Mouse (Mus musculus) CH12.LX (cell line): Measurements from ENCODE around the gene 5730480H06Rik. TPM values are rescaled to one million over a fixed set of nuclear protein-coding genes. Genes with fewer than 3 reads are reported as not detected.

Source experiments
- DNase-seq: peaks from one replicate; pipeline ENCODE4 v3.0.0-alpha.2; 2013; ENCODE audit errors: extremely low read depth
- H3K27ac ChIP-seq: 2 replicates; pipeline ENCODE4 v1.5.1; 2012; ENCODE audit warnings: low read depth, mild to moderate bottlenecking, control low read depth, moderate library complexity; ENCODE audit not compliant: insufficient read depth
- H3K27me3 ChIP-seq: replicated peaks from 2 replicates; pipeline ENCODE3; 2012; ENCODE audit warnings: inconsistent platforms
- H3K36me3 ChIP-seq, 2 experiments: replicated peaks in 1 of 2; 2 replicates each; pipeline versions ENCODE3 to v1.6.1; 2012; ENCODE audit warnings: inconsistent platforms in 1 of 2, low read length in 1 of 2, mild to moderate bottlenecking in 1 of 2, mixed read lengths in 1 of 2, moderate library complexity in 1 of 2; ENCODE audit not compliant: control insufficient read depth in 1 of 2, insufficient read depth in 1 of 2
- H3K4me1 ChIP-seq, 2 experiments: 2 replicates each; pipeline ENCODE4 v1.6.1; 2012; ENCODE audit warnings: inconsistent platforms in 1 of 2, moderate library complexity in 1 of 2; ENCODE audit not compliant: insufficient read depth in 2 of 2, control insufficient read depth in 1 of 2
- H3K4me2 ChIP-seq: 2 replicates; pipeline ENCODE4 v1.6.1; 2012; ENCODE audit warnings: low read depth, mild to moderate bottlenecking, control low read depth; ENCODE audit not compliant: poor library complexity, insufficient read depth, severe bottlenecking
- H3K4me3 ChIP-seq, 3 experiments: fragments of 150-350 bp in 1 of 3; sonication (generic) in 1 of 3; replicated peaks in 1 of 3; 2 replicates each; pipeline versions ENCODE3 to v1.5.1; 2011 to 2012; ENCODE audit warnings: low read depth in 2 of 3, low read length in 2 of 3, mild to moderate bottlenecking in 2 of 3, moderate library complexity in 2 of 3, control low read depth in 1 of 3, improper control_type of control experiment in 1 of 3, inconsistent platforms in 1 of 3, mixed read lengths in 1 of 3; ENCODE audit not compliant: poor library complexity in 1 of 3
- H3K79me2 ChIP-seq: replicated peaks from 2 replicates; pipeline ENCODE4 v1.6.1; 2012; ENCODE audit warnings: mild to moderate bottlenecking, moderate library complexity; ENCODE audit not compliant: control insufficient read depth, poor library complexity, insufficient read depth, severe bottlenecking; ENCODE audit errors: extremely low read depth
- H3K9ac ChIP-seq: 2 replicates; pipeline ENCODE4 v1.6.1; 2012; ENCODE audit warnings: low read depth, mild to moderate bottlenecking, control low read depth, moderate library complexity; ENCODE audit not compliant: insufficient read depth
- H3K9me3 ChIP-seq: replicated peaks from 2 replicates; pipeline ENCODE3; 2012; ENCODE audit warnings: low read length, inconsistent platforms, mixed read lengths
- ELF1 ChIP-seq: IDR thresholded peaks from 2 replicates; pipeline ENCODE4 v1.6.1; 2014; ENCODE audit warnings: low read depth, mild to moderate bottlenecking, inconsistent platforms, low read length, improper control_type of control experiment
- EP300 ChIP-seq: IDR thresholded peaks from 2 replicates; pipeline ENCODE4 v1.6.1; 2011; ENCODE audit warnings: low read length, improper control_type of control experiment
- HCFC1 ChIP-seq: IDR thresholded peaks from 2 replicates; pipeline ENCODE4 v1.6.1; 2012; ENCODE audit warnings: low read depth, mild to moderate bottlenecking, inconsistent platforms, low read length, improper control_type of control experiment
- IRF4 ChIP-seq: IDR thresholded peaks from 2 replicates; pipeline ENCODE4 v1.6.1; 2014; ENCODE audit warnings: low read depth, mild to moderate bottlenecking, inconsistent platforms, low read length, improper control_type of control experiment
- JUN ChIP-seq: IDR thresholded peaks from 2 replicates; pipeline ENCODE4 v1.6.1; 2011; ENCODE audit warnings: low read depth, mild to moderate bottlenecking, low read length, improper control_type of control experiment, moderate library complexity; ENCODE audit not compliant: insufficient read depth
- JUND ChIP-seq: conservative IDR thresholded peaks from 2 replicates; pipeline ENCODE4 v1.6.1; 2011; ENCODE audit warnings: low read depth, low read length, improper control_type of control experiment
- KAT2A ChIP-seq: IDR thresholded peaks from 2 replicates; pipeline ENCODE4 v1.6.1; 2012; ENCODE audit warnings: low read length, improper control_type of control experiment, inconsistent platforms; ENCODE audit not compliant: insufficient replicate concordance
- MEF2A ChIP-seq: IDR thresholded peaks from 2 replicates; pipeline ENCODE4 v1.6.1; 2014; ENCODE audit warnings: low read depth, mild to moderate bottlenecking, inconsistent platforms, low read length, improper control_type of control experiment, borderline replicate concordance
- MXI1 ChIP-seq: IDR thresholded peaks from 2 replicates; pipeline ENCODE4 v1.6.1; 2011; ENCODE audit warnings: mild to moderate bottlenecking, low read depth, low read length, improper control_type of control experiment
- MYC ChIP-seq: IDR thresholded peaks from 2 replicates; pipeline ENCODE4 v1.6.1; 2011; ENCODE audit warnings: low read depth, mild to moderate bottlenecking, improper control_type of control experiment, low read length
- TCF12 ChIP-seq: IDR thresholded peaks from 2 replicates; pipeline ENCODE4 v1.6.1; 2014; ENCODE audit warnings: low read depth, mild to moderate bottlenecking, inconsistent platforms, low read length, improper control_type of control experiment
- UBTF ChIP-seq: IDR thresholded peaks from 2 replicates; pipeline ENCODE4 v1.6.1; 2012; ENCODE audit warnings: low read depth, mild to moderate bottlenecking, inconsistent platforms, low read length, improper control_type of control experiment, moderate library complexity
- USF2 ChIP-seq: conservative IDR thresholded peaks from 2 replicates; pipeline ENCODE4 v1.6.1; 2011; ENCODE audit warnings: low read depth, low read length, improper control_type of control experiment
- ZC3H11A ChIP-seq: IDR thresholded peaks from 2 replicates; pipeline ENCODE4 v1.6.1; 2012; ENCODE audit warnings: low read depth, mild to moderate bottlenecking, inconsistent platforms, low read length, improper control_type of control experiment
- ZKSCAN1 ChIP-seq: IDR thresholded peaks from 2 replicates; pipeline ENCODE4 v1.6.1; 2012; ENCODE audit warnings: low read depth, inconsistent platforms, low read length, improper control_type of control experiment, borderline replicate concordance
- dilution Hi-C: fragments of 300-500 bp; cut with MboI; formaldehyde crosslinking; loops from 2 replicates; pipeline ENCODE4 v1.14.3; 2020; ENCODE audit warnings: low sequenced_read_pairs; ENCODE audit not compliant: extremely low pct_unique_long_range_greater_than_20kb, extremely low pct_ligation_motif_present
- in situ Hi-C: fragments of 300-500 bp; cut with MboI; formaldehyde crosslinking; loops from 3 replicates; pipeline ENCODE4 v1.14.3; 2019; ENCODE audit warnings: low sequenced_read_pairs, low pct_ligation_motif_present, low pct_unique_long_range_greater_than_20kb, mixed read lengths
- polyA plus RNA-seq: library from polyadenylated mRNA; unstranded; fragments of >175 nt; gene quantifications from 2 replicates; pipeline ENCODE4 v1.2.1, GENCODE M21; 2012; ENCODE audit warnings: low read depth; ENCODE audit not compliant: insufficient read length
- total RNA-seq, 2 experiments: library from RNA; depleted of rRNA; stranded (reverse); fragments of 300-350 nt in 1 of 2; fragments of >200 nt in 1 of 2; gene quantifications; 2 replicates each; pipeline ENCODE4 v1.2.3; 2012 to 2014

Gene 5730480H06Rik
- total and polyA plus RNA-seq, 3 experiments: 10.2 to 29.2 (median 28.3) TPM

DNA sequence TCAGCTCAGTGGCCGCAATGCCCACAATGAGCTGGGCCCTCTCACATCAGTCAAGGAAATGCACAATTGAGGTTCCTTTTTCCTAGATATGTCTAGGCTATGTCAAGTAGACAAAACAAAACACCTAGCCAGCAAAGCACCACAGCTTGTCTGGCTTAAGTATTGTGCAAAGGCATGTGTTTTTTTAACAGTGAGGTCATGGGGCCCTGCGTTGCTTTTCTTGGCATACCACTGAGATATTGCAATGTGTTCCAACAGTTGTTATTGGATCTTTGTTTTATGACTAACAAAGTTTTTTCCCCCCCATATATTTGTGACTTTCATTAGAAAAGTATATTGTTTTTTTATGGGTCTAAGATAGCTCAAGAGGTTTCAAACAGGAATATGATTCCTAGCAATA lies 92.0 kb downstream of the 5730480H06Rik start:
- peaks cover 0 to 4% of the 10 kb centered on the region in 2 experiments for H3K36me3 ChIP-seq
- no peak overlapping the region for H3K27ac ChIP-seq
- TF ChIP-seq KAT2A (no peak), JUND (no peak), MEF2A (no peak), JUN (no peak), USF2 (no peak), TCF12 (no peak), HCFC1 (no peak), MXI1 (no peak), MYC (no peak), ZKSCAN1 (no peak), ZC3H11A (no peak)
- no peak overlapping the region for H3K4me2 ChIP-seq
- no peaks in the 10 kb centered on the region for H3K27me3 ChIP-seq
- dilution Hi-C loops (no loop called here), in situ Hi-C loops (no loop called here)
- no peaks in the 10 kb centered on the region for H3K79me2 ChIP-seq
- H3K4me1 ChIP-seq: peaks cover 0 to 12% of the 10 kb centered on the region in 2 experiments; a peak in 2 of 4 replicates
- no peaks in the 10 kb centered on the region for H3K9me3 ChIP-seq
- DNase-seq: no peak
- H3K9ac ChIP-seq: no peak overlapping the region
- H3K4me3 ChIP-seq: no peak overlapping the region

- Histone ChIP-seq H3K4me3 (no peak overlapping the region), H3K27me3 (no peaks in the 10 kb centered on the region), H3K79me2 (no peaks in the 10 kb centered on the region), H3K9ac (no peak overlapping the region; the same call in 1 of the 2 replicates), H3K36me3 (peaks cover 0 to 2% of the 10 kb centered on the region in 2 experiments), H3K4me2 (peak overlapping the region; percentile 40; the same call in 1 of the 2 replicates), H3K27ac (no peak overlapping the region; the same call in 1 of the 2 replicates), H3K9me3 (no peaks in the 10 kb centered on the region), H3K4me1 (peaks cover 0 to 12% of the 10 kb centered on the region in 2 experiments; a peak in 2 of 4 replicates)
- peak; percentile 41 for DNase-seq
- dilution Hi-C loops: no loop called here
- TF ChIP-seq USF2 (no peak), ELF1 (peak; percentile 40; the same call in 1 of the 2 replicates), EP300 (0 out of 2 replicates have a peak, but pooled peaks have one; percentile 11), IRF4 (0 out of 2 replicates have a peak, but pooled peaks have one; percentile 27), UBTF (no peak)
- in situ Hi-C loops: no loop called here
Observed at GRCm38 (mm10) chr5:48421957-48422356, 94.2 kb downstream of the 5730480H06Rik start.
